ENCODE assay signal across 11 mouse cellular contexts in the genomic region with DNA sequence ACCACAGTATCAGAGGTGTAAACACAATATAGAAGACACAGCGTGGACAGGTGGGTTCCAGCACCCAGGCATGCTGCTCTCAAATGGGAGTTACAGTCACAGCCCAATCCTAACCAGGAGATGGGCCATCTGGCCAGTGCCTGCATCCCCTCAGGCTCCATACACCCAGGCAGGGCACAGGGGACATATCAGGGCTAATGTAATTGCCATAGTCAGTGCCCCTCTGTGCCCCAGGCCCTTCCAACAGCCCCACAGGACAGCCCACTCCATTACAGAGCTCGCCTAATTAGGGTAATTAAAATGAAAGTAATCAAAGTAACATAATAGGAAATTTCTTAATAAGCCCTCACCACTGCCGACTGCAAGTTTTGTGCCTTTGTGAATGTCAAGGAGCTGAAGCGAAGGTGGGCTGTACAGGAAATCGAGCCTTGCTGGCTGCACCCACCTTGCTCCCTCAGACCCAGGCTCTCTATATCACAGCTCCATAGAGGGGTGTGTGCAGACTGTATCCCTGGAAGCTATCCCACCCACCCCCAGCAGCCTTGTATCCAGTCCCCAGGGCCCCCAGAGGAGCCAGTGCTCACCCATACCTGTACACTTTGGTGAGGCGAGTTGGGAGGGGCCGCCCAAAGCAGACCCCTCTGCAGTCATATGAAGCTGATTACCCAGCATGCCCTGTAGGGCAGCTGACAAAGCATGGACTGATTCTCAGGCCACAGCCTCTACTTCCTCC. TPM values are rescaled to one million over a fixed set of nuclear protein-coding genes. Genes with fewer than 3 reads are reported as not detected.
DNase-seq lines count a peak whose midpoint lies in the region; ATAC-seq lines count a peak whose summit lies in the region.
"Had no signal": no experiment of that assay in that cellular context is flagged by ENCODE, and none has a peak within 500 bp of the region (broad histone marks: within the 10 kb centered on the region; RNA-seq: fewer than 3 reads in every experiment).

No protein-coding gene starts in this region.

- H3K4me2 ChIP-seq in liver, embryonic 13.5 days: no peak overlapping the region
- no peak overlapping the region for H3K4me2 ChIP-seq in liver, embryonic 11.5 days
- H3K4me2 ChIP-seq in hindbrain, embryonic 12.5 days (replicated peaks): no peak overlapping the region
- H3K4me2 ChIP-seq in neural tube, embryonic 13.5 days: no peak overlapping the region
- H3K4me2 ChIP-seq: liver, embryonic 12.5 days had no signal

- no peak overlapping the region for H3K9ac ChIP-seq in liver, embryonic 13.5 days
- H3K9ac ChIP-seq in liver, embryonic 11.5 days (ENCODE audit: low read depth, low read length): no peak overlapping the region
- H3K9ac ChIP-seq in hindbrain, embryonic 12.5 days: no peak overlapping the region
- no peak overlapping the region for H3K9ac ChIP-seq in neural tube, embryonic 13.5 days
- H3K9ac ChIP-seq: liver, embryonic 12.5 days had no signal

- WGBS in liver, embryonic 13.5 days (ENCODE audit: insufficient replicate concordance): 55% methylated on average over 7 of the region's 7 CpGs
- WGBS in liver, embryonic 11.5 days: 71% methylated on average over 7 of the region's 7 CpGs
- 76% methylated on average over 7 of the region's 7 CpGs for WGBS in embryonic facial prominence, embryonic 10.5 days
- WGBS in hindbrain, embryonic 12.5 days: 72% methylated on average over 7 of the region's 7 CpGs
- 61% methylated on average over 7 of the region's 7 CpGs for WGBS in neural tube, embryonic 13.5 days

- no peak for DNase-seq in liver, embryonic 13.5 days
- no peak for DNase-seq in liver, embryonic 11.5 days (ENCODE audit: low spot score)
- no peak for DNase-seq in embryonic facial prominence, embryonic 10.5 days (ENCODE audit: low spot score)
- no peak for DNase-seq in embryo, embryonic 9.5 days (ENCODE audit: extremely low spot score)
- no peak for DNase-seq in retina, postnatal 1 day

- H3K27ac ChIP-seq in liver, embryonic 13.5 days: no peak overlapping the region
- H3K27ac ChIP-seq in liver, embryonic 11.5 days (ENCODE audit: low read depth, low read length): no peak overlapping the region
- H3K27ac ChIP-seq in embryonic facial prominence, embryonic 10.5 days (replicated peaks): peak overlapping the region; percentile 27; the same call in 1 of the 2 replicates
- H3K27ac ChIP-seq in hindbrain, embryonic 12.5 days: no peak overlapping the region
- no peak overlapping the region for H3K27ac ChIP-seq in neural tube, embryonic 13.5 days (replicated peaks)
- H3K27ac ChIP-seq: heart, adult 2 months; liver, embryonic 12.5 days had no signal

- no peaks in the 10 kb centered on the region for H3K36me3 ChIP-seq in liver, embryonic 13.5 days
- no peaks in the 10 kb centered on the region for H3K36me3 ChIP-seq in liver, embryonic 11.5 days (ENCODE audit: control insufficient read depth, insufficient read depth, low read length)
- H3K36me3 ChIP-seq in embryonic facial prominence, embryonic 10.5 days (replicated peaks): no peaks in the 10 kb centered on the region
- H3K36me3 ChIP-seq in hindbrain, embryonic 12.5 days: no peaks in the 10 kb centered on the region
- H3K36me3 ChIP-seq in neural tube, embryonic 13.5 days: no peaks in the 10 kb centered on the region
- H3K36me3 ChIP-seq: liver, embryonic 12.5 days had no signal

- H3K27me3 ChIP-seq in liver, embryonic 13.5 days: no peaks in the 10 kb centered on the region
- H3K27me3 ChIP-seq in liver, embryonic 11.5 days (replicated peaks; ENCODE audit: control insufficient read depth, insufficient read depth, low read length): no peaks in the 10 kb centered on the region
- H3K27me3 ChIP-seq in embryonic facial prominence, embryonic 10.5 days (replicated peaks; ENCODE audit: low read depth, poor library complexity, severe bottlenecking): peaks cover 37% of the 10 kb centered on the region
- H3K27me3 ChIP-seq in hindbrain, embryonic 12.5 days: peaks cover 26% of the 10 kb centered on the region; the same call in 1 of the 2 replicates
- peaks cover 48% of the 10 kb centered on the region for H3K27me3 ChIP-seq in neural tube, embryonic 13.5 days

- H3K4me1 ChIP-seq in liver, embryonic 13.5 days (replicated peaks): no peaks in the 10 kb centered on the region
- no peaks in the 10 kb centered on the region for H3K4me1 ChIP-seq in liver, embryonic 11.5 days (replicated peaks; ENCODE audit: control insufficient read depth, insufficient read depth, low read length)
- peaks cover 36% of the 10 kb centered on the region for H3K4me1 ChIP-seq in embryonic facial prominence, embryonic 10.5 days
- H3K4me1 ChIP-seq in hindbrain, embryonic 12.5 days: no peaks in the 10 kb centered on the region; the same call in none of the 2 replicates
- H3K4me1 ChIP-seq in neural tube, embryonic 13.5 days (replicated peaks): peaks cover 39% of the 10 kb centered on the region
- H3K4me1 ChIP-seq: liver, embryonic 12.5 days had no signal

- H3K9me3 ChIP-seq in liver, embryonic 13.5 days (replicated peaks): no peaks in the 10 kb centered on the region
- H3K9me3 ChIP-seq in liver, embryonic 11.5 days (ENCODE audit: control insufficient read depth, low read length): no peaks in the 10 kb centered on the region
- no peaks in the 10 kb centered on the region for H3K9me3 ChIP-seq in embryonic facial prominence, embryonic 10.5 days
- H3K9me3 ChIP-seq in hindbrain, embryonic 12.5 days (replicated peaks): no peaks in the 10 kb centered on the region
- H3K9me3 ChIP-seq in neural tube, embryonic 13.5 days: no peaks in the 10 kb centered on the region
- H3K9me3 ChIP-seq: liver, embryonic 12.5 days; megakaryocyte, embryonic 14.5 days had no signal

- H3K4me3 ChIP-seq in liver, embryonic 13.5 days (replicated peaks): no peak overlapping the region
- no peak overlapping the region for H3K4me3 ChIP-seq in liver, embryonic 11.5 days (ENCODE audit: low read depth, low read length)
- H3K4me3 ChIP-seq in embryonic facial prominence, embryonic 10.5 days: no peak overlapping the region
- H3K4me3 ChIP-seq in hindbrain, embryonic 12.5 days: no peak overlapping the region
- H3K4me3 ChIP-seq in neural tube, embryonic 13.5 days: no peak overlapping the region
- H3K4me3 ChIP-seq: heart, adult 2 months; liver, embryonic 12.5 days; megakaryocyte, embryonic 14.5 days had no signal

- ATAC-seq in liver, embryonic 13.5 days (ENCODE audit: low read depth): peak; percentile 39; the same call in 1 of the 2 replicates
- no peak for ATAC-seq in liver, embryonic 11.5 days (replicated peaks; ENCODE audit: low FRiP score)
- peak; percentile 62 for ATAC-seq in hindbrain, embryonic 12.5 days (ENCODE audit: low FRiP score)
- ATAC-seq in neural tube, embryonic 13.5 days (ENCODE audit: low read depth): peak; percentile 70

RNA-seq across cellular contexts. Expression of gene Ttc34, which starts 0.9 kb away (rescaled TPM):
- polyA plus RNA-seq in liver, embryonic 13.5 days (2015; fragmentation: Nextera tagmentation; extraction: Ambion mirVana): 0.03 TPM in 1 of 2 replicates, not detected in the other
- 0.10 TPM in 1 of 2 replicates, not detected in the other for polyA plus RNA-seq in liver, embryonic 11.5 days (2014; fragmentation: Nextera tagmentation; extraction: Ambion mirVana)
- 0.25 and 0.45 TPM in 2 replicates for polyA plus RNA-seq in embryonic facial prominence, embryonic 10.5 days (2016; fragmentation: Nextera tagmentation; extraction: Ambion mirVana)
- polyA plus RNA-seq in hindbrain, embryonic 12.5 days (2016; fragmentation: Nextera tagmentation; extraction: Ambion mirVana): 0.27 and 0.72 TPM in 2 replicates
- polyA plus RNA-seq in neural tube, embryonic 13.5 days (2015; fragmentation: Nextera tagmentation; extraction: Ambion mirVana): 0.52 and 0.72 TPM in 2 replicates
- polyA plus RNA-seq: C2C12; liver, embryonic 12.5 days had no signal

RNA-seq across cellular contexts. Expression of gene Mmel1, which starts 33.0 kb away (rescaled TPM):
- 2.4 TPM in 2 replicates for polyA plus RNA-seq in liver, embryonic 13.5 days (2015; fragmentation: Nextera tagmentation; extraction: Ambion mirVana)
- 0.25 and 0.31 TPM in 2 replicates for polyA plus RNA-seq in liver, embryonic 11.5 days (2014; fragmentation: Nextera tagmentation; extraction: Ambion mirVana)
- 0.34 and 0.41 TPM in 2 replicates for polyA plus RNA-seq in embryonic facial prominence, embryonic 10.5 days (2016; fragmentation: Nextera tagmentation; extraction: Ambion mirVana)
- 0.40 and 0.41 TPM in 2 replicates for polyA plus RNA-seq in hindbrain, embryonic 12.5 days (2016; fragmentation: Nextera tagmentation; extraction: Ambion mirVana)
- 0.17 and 0.22 TPM in 2 replicates for polyA plus RNA-seq in neural tube, embryonic 13.5 days (2015; fragmentation: Nextera tagmentation; extraction: Ambion mirVana)
